Mouse (Mus musculus) heart, embryonic 10.5 days (tissue): ENCODE results near the gene F12. TPM values are rescaled to one million over a fixed set of nuclear protein-coding genes. Genes with fewer than 3 reads are reported as not detected.
A peak's percentile ranks its signal among the peaks of the same experiment; 100 is the strongest.

ENCODE experiments used
- DNase-seq: peaks from one replicate; pipeline ENCODE4 v3.0.0-alpha.2; 2017; ENCODE audit warnings: low spot score
- H3K27ac ChIP-seq: fragments of 300-500 bp; sonication (generic); 2 replicates; pipeline ENCODE4 v1.5.1; 2016; ENCODE audit warnings: mild to moderate bottlenecking
- H3K27me3 ChIP-seq: fragments of 300-500 bp; sonication (generic); 2 replicates; pipeline ENCODE4 v1.6.1; 2016; ENCODE audit warnings: mild to moderate bottlenecking; ENCODE audit not compliant: poor library complexity, insufficient read depth, severe bottlenecking
- H3K36me3 ChIP-seq: fragments of 300-500 bp; sonication (generic); 2 replicates; pipeline ENCODE4 v1.6.1; 2016; ENCODE audit warnings: mild to moderate bottlenecking, moderate library complexity
- H3K4me1 ChIP-seq: fragments of 300-500 bp; sonication (generic); 2 replicates; pipeline ENCODE4 v1.6.1; 2016; ENCODE audit warnings: mild to moderate bottlenecking
- H3K4me3 ChIP-seq: fragments of 300-500 bp; sonication (generic); 2 replicates; pipeline ENCODE4 v1.5.1; 2016; ENCODE audit warnings: mild to moderate bottlenecking, moderate library complexity
- H3K9me3 ChIP-seq: fragments of 300-500 bp; sonication (generic); 2 replicates; pipeline ENCODE4 v1.6.1; 2016; ENCODE audit warnings: mild to moderate bottlenecking, moderate library complexity
- WGBS: fragments of 180-500 bp; shearing (Covaris S2); methylation state at CpG from one replicate; pipeline ENCODE4 v1.1.7; 2016; 5-methylcytosine and 5-hydroxymethylcytosine counted together
- polyA plus RNA-seq: library from polyadenylated mRNA; unstranded; fragments of >200 nt; fragmentation: Nextera tagmentation; extraction: Ambion mirVana; gene quantifications from 2 replicates; pipeline ENCODE4 v1.2.1, GENCODE M21; 2016

F12 gene
- 0.21 and 8.5 TPM in 2 replicates for polyA plus RNA-seq

- no peak for DNase-seq
- Histone ChIP-seq H3K27me3 (peaks cover 31% of the 10 kb centered on the region), H3K9me3 (no peaks in the 10 kb centered on the region), H3K4me3 (no peak within 1 kb of the TSS), H3K4me1 (peaks cover under 1% of the 10 kb centered on the region), H3K27ac (no peak within 1 kb of the TSS), H3K36me3 (no peaks in the 10 kb centered on the region)
- 85% methylated on average over 10 of the region's 10 CpGs for WGBS
Measured at GRCm38 (mm10) chr13:55426613-55427012, at the start of gene F12. TSS of gene F12 (minus strand) at chr13:55426793.

- no peaks in the 10 kb centered on the region for H3K9me3 ChIP-seq
- no peak overlapping the region for H3K27ac ChIP-seq
- DNase-seq: no peak
- H3K4me3 ChIP-seq: no peak overlapping the region
- peaks cover 69% of the 10 kb centered on the region for H3K36me3 ChIP-seq
- peaks cover 27% of the 10 kb centered on the region for H3K4me1 ChIP-seq
- 88% methylated on average over 8 of the region's 8 CpGs for WGBS
- peaks cover 45% of the 10 kb centered on the region for H3K27me3 ChIP-seq
Measured at GRCm38 (mm10) chr13:55476256-55476655, 49.7 kb upstream of the F12 start.

GRCm38 (mm10) chr13:55475750-55476149 lies 49.2 kb upstream of the F12 start:
- WGBS: 83% methylated on average over 5 of the region's 5 CpGs
- DNase-seq: no peak
- no peaks in the 10 kb centered on the region for H3K9me3 ChIP-seq
- no peak overlapping the region for H3K27ac ChIP-seq
- no peak overlapping the region for H3K4me3 ChIP-seq
- peaks cover 46% of the 10 kb centered on the region for H3K27me3 ChIP-seq
- H3K4me1 ChIP-seq: peaks cover 32% of the 10 kb centered on the region
- peaks cover 64% of the 10 kb centered on the region for H3K36me3 ChIP-seq

GRCm38 (mm10) chr13:55474621-55475069 lies 48.1 kb upstream of the F12 start:
- H3K27ac ChIP-seq: no peak overlapping the region
- WGBS: 67% methylated on average over 5 of the region's 5 CpGs
- H3K4me3 ChIP-seq: no peak overlapping the region
- DNase-seq: no peak
- H3K27me3 ChIP-seq: peaks cover 57% of the 10 kb centered on the region
- peaks cover 53% of the 10 kb centered on the region for H3K36me3 ChIP-seq
- no peaks in the 10 kb centered on the region for H3K9me3 ChIP-seq
- H3K4me1 ChIP-seq: peaks cover 32% of the 10 kb centered on the region

GRCm38 (mm10) chr13:55473961-55474360 lies 47.4 kb upstream of the F12 start:
- 78% methylated on average over 11 of the region's 11 CpGs for WGBS
- no peaks in the 10 kb centered on the region for H3K9me3 ChIP-seq
- H3K4me1 ChIP-seq: peaks cover 32% of the 10 kb centered on the region
- H3K4me3 ChIP-seq: no peak overlapping the region
- DNase-seq: no peak
- H3K36me3 ChIP-seq: peaks cover 46% of the 10 kb centered on the region
- H3K27me3 ChIP-seq: peaks cover 64% of the 10 kb centered on the region
- H3K27ac ChIP-seq: no peak overlapping the region

GRCm38 (mm10) chr13:55473076-55473831 lies 46.7 kb upstream of the F12 start:
- whole genome bisulfite sequencing: 21% methylated on average over 18 of the region's 18 CpGs
- peaks cover 71% of the 10 kb centered on the region for H3K27me3 ChIP-seq
- no peak for DNase-seq
- no peaks in the 10 kb centered on the region for H3K9me3 ChIP-seq
- peak overlapping the region; percentile 65 for H3K4me3 ChIP-seq
- peak overlapping the region; percentile 75 for H3K27ac ChIP-seq
- peaks cover 29% of the 10 kb centered on the region for H3K4me1 ChIP-seq
- H3K36me3 ChIP-seq: peaks cover 42% of the 10 kb centered on the region

- Histone ChIP-seq H3K4me1 (peaks cover 29% of the 10 kb centered on the region), H3K36me3 (peaks cover 37% of the 10 kb centered on the region), H3K27ac (peak overlapping the region; percentile 75), H3K27me3 (peaks cover 77% of the 10 kb centered on the region), H3K9me3 (no peaks in the 10 kb centered on the region), H3K4me3 (peak overlapping the region; percentile 65)
- under 1% methylated on average over 102 of the region's 103 CpGs for WGBS
- no peak for DNase-seq
Measured at GRCm38 (mm10) chr13:55472132-55473022, 45.8 kb upstream of the F12 start.

GRCm38 (mm10) chr13:55471819-55472131 lies 45.2 kb upstream of the F12 start:
- H3K9me3 ChIP-seq: no peaks in the 10 kb centered on the region
- H3K27ac ChIP-seq: peak overlapping the region; percentile 75
- peaks cover 79% of the 10 kb centered on the region for H3K27me3 ChIP-seq
- peaks cover 29% of the 10 kb centered on the region for H3K4me1 ChIP-seq
- H3K4me3 ChIP-seq: peak overlapping the region; percentile 65
- H3K36me3 ChIP-seq: peaks cover 31% of the 10 kb centered on the region
- WGBS: under 1% methylated on average over 31 of the region's 31 CpGs
- DNase-seq: no peak

GRCm38 (mm10) chr13:55471156-55471818 lies 44.7 kb upstream of the F12 start:
- Histone ChIP-seq H3K4me1 (peaks cover 29% of the 10 kb centered on the region), H3K27ac (peak overlapping the region; percentile 75), H3K9me3 (no peaks in the 10 kb centered on the region), H3K27me3 (peaks cover 77% of the 10 kb centered on the region), H3K36me3 (peaks cover 26% of the 10 kb centered on the region), H3K4me3 (peak overlapping the region; percentile 65)
- WGBS: 3% methylated on average over 54 of the region's 54 CpGs
- DNase-seq: peak; percentile 92

- no peak overlapping the region for H3K4me3 ChIP-seq
- DNase-seq: no peak
- H3K27ac ChIP-seq: 0 out of 2 replicates have a peak overlapping the region, but pooled peaks have one; percentile 75
- peaks cover 17% of the 10 kb centered on the region for H3K36me3 ChIP-seq
- no peaks in the 10 kb centered on the region for H3K9me3 ChIP-seq
- H3K27me3 ChIP-seq: peaks cover 77% of the 10 kb centered on the region
- peaks cover 34% of the 10 kb centered on the region for H3K4me1 ChIP-seq
- WGBS: 71% methylated on average over 9 of the region's 9 CpGs
Measured at GRCm38 (mm10) chr13:55470372-55470771, 43.8 kb upstream of the F12 start.

GRCm38 (mm10) chr13:55468851-55469560 lies 42.4 kb upstream of the F12 start:
- H3K27me3 ChIP-seq: peaks cover 68% of the 10 kb centered on the region
- WGBS: 42% methylated on average over 13 of the region's 13 CpGs
- DNase-seq: no peak
- no peak overlapping the region for H3K4me3 ChIP-seq
- H3K36me3 ChIP-seq: peaks cover 4% of the 10 kb centered on the region
- peaks cover 43% of the 10 kb centered on the region for H3K4me1 ChIP-seq
- H3K9me3 ChIP-seq: no peaks in the 10 kb centered on the region
- H3K27ac ChIP-seq: no peak overlapping the region

GRCm38 (mm10) chr13:55465830-55466440 lies 39.3 kb upstream of the F12 start:
- no peak overlapping the region for H3K4me3 ChIP-seq
- H3K9me3 ChIP-seq: no peaks in the 10 kb centered on the region
- WGBS: 74% methylated on average over 5 of the region's 5 CpGs
- no peak overlapping the region for H3K27ac ChIP-seq
- H3K27me3 ChIP-seq: peaks cover 67% of the 10 kb centered on the region
- peaks cover 10% of the 10 kb centered on the region for H3K36me3 ChIP-seq
- H3K4me1 ChIP-seq: peaks cover 31% of the 10 kb centered on the region
- DNase-seq: no peak
